Mouse (Mus musculus) CD8-positive naive resting alpha-beta T cell, adult 2 months (primary cell): Measurements from ENCODE around the gene Zcchc7.

ENCODE experiments used
- DNase-seq, 2 experiments: peaks; one replicate each; pipeline ENCODE4 v3.0.0; 2022; ENCODE audit warnings: low read depth in 2 of 2, low spot score in 2 of 2

The Zcchc7 gene

DNA sequence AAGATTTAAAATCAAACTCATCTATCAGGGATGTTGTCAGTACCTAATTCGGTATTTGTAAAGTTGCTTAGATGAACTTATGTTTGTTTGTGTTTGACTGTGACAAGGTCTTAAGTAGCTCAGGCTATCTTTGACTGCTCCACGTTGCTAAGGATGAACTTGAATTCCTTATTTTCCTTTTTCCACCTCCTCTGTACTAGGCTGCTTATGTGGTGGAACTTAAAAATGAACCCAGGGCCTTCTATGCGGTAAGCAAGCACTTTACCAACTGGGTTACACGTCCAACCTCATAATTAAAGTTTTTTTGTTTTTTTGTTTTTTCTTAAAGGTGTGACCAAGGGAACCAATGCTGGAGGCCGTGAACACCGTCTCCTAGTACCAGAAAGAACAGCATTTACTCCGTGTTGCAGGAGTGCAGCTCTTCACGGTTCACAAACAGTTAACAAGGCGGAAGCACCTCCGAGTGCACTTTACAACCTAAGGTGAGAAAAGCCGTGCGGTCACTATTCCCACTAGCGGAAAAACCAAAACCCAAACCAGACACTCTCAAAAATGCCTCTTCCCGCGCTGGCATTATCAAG lies at the start of gene Zcchc7:
Zcchc7 (plus strand) TSS at position 325 of the 581 bp plus-strand sequence.
- DNase-seq = no peak

DNA sequence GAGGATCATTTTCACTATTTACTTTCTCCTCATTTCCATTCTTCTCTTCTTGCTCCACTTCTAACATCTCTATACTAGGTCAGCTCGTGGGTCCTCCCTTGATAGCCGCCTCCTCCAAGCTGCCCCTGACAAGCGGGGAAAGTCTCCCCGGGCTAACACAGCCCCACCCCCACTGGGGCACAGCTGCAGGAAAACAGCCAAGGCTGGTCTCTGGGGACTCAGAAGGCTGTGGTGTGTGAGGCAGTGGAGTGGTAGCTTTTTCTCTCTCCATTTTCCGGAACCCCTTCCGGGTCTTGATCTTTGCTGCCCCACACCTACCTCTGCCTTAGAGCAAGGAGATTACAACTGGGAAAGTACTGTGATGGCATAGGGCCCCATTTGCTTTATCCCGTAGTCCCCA lies 49.7 kb upstream of the Zcchc7 start:
- no peak for DNase-seq

GRCm38 (mm10) chr4:44706865-44707264 lies 48.8 kb upstream of the Zcchc7 start:
- DNase-seq = no peak

DNA sequence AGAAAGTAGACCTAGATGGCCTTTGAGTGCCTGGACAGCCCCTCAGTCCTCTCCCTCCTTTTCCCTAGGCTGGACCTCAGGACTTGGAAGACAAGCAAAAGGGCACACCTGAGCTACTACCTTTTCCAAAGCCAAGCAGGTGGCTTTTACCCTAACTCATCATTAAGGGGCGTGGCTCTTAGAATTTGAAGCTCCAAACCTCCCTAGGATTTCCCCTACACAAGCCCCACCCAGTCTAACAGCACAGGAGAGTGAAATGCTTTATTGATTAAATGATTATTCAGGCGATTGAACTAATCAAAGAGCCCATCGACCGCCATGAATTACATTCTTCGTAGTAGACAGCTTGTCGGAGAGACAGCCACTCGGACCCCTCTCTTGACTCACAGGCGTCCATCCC lies 47.4 kb upstream of the Zcchc7 start:
- no peak for DNase-seq

GRCm38 (mm10) chr4:44709091-44709695 lies 46.5 kb upstream of the Zcchc7 start:
- DNase-seq = no peak

- DNase-seq = no peak
Observed at GRCm38 (mm10) chr4:44709740-44710700, 45.7 kb upstream of the Zcchc7 start, which contains the start of gene Pax5. Gene Pax5 (minus strand): TSS chr4:44710487.

DNA sequence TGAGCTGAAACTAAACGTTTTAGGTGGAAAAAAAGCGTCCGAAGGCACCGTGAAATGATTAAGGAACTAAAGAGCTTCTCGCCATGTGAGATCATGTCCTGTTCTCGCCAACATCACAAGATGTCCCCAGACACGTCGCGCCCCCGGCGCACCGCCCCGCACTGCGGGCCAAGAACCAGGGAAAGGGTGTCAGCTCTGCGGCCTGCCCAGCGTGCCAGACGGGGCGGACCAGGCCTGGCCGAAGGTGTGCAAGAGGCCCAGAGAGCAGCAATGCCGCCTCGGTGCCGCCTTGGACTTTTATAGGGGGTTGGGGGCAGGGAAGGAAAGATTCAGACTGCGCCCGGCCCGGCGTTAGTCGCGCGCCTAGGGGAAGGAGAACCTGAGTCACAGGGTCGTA lies 45.0 kb upstream of the Zcchc7 start:
- DNase-seq = no peak

DNA sequence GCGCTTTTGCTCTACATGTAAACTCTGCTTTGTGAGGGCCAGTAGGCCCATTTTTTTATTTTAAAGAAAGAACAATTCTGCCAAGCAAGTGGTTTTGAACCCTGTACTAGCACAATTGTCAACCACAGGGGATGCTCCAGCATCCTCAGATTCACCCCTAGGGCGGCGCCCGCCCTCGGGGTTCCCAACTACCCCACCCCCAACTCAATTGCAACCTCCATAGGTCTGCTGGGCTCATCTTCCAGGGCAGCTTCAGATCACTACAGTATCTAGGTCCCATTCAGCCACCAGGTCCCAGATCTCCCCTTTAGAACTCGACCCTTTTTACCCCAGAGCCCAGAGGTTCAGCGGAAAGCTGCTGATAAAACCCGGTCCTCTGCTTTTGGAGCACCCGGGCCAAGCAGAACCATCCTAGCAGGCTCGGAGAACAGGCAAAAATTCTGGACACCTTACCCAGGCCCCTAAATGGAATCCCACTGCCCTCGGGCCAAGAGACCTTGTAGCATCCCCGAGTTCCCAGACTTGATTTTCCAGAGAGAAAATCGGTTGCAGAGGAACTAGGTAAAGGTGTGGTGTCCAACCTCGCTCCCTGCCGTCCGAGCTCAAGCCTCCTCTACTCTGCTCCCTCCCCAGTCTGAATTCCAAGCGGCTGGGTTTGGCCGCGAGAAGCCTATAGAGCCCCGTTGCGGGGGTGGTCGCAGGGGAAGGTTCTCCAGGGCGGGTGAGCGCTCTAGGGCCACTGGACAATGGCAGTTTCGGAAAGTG lies 44.4 kb upstream of the Zcchc7 start:
- DNase-seq = no peak

GRCm38 (mm10) chr4:44712051-44712700 lies 43.5 kb upstream of the Zcchc7 start:
- no peak for DNase-seq

GRCm38 (mm10) chr4:44712786-44713553 lies 42.7 kb upstream of the Zcchc7 start:
- DNase-seq = no peak

DNA sequence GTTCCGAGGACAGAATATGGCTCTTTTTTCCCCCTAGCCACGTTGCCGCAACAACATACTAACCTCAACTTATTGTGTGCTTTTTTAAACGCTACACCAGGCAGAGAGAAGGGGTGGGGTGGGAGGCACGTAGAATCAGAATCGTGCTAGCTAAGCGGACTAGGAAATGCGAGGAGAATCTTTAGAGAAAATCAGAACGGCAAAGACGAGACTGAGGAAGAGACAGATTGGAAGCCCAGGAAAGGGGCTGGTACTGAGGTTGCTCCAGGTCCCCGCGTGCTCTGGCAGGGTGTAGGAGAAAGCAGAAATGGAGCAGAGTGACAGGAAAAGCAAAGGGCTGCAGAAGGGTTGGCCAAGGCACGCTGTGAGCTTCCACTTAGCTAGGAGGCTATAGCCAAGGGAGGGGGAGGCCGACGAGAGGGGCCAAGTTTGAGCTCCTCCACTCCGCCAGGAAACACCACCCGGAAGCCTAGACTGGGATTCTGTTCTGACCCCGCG lies 42.1 kb upstream of the Zcchc7 start:
- no peak for DNase-seq

- DNase-seq = no peak
Observed at GRCm38 (mm10) chr4:44714111-44714621, 41.5 kb upstream of the Zcchc7 start.

DNA sequence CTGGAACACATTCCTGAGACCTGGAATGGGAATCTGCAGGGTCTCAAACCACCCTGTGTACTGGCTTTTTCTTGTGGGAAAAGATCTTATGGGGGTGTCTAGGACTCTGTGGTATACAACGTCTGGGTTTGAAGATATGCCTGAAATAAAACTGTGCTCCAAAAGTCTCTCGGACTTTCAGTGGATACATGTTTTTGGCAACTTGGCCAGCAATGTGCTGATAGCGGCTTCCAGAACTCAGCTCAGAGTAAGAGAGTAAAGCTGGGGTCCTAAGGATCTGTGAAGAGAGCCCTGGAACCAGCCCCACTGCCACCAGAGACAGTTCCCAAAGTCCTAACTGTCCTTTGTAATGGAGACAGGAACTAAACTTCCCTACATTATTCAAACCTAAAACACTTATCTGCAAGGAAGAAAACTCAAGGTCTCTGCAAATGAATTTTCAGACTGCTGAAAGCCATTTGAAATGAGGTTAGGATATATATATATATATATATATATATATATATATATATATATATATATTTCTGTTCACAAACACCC lies 40.0 kb upstream of the Zcchc7 start:
- no peak for DNase-seq

GRCm38 (mm10) chr4:44716391-44716790 lies 39.3 kb upstream of the Zcchc7 start:
- no peak for DNase-seq

GRCm38 (mm10) chr4:44717676-44718075 lies 38.0 kb upstream of the Zcchc7 start:
- no peak for DNase-seq

- DNase-seq = no peak
Observed at GRCm38 (mm10) chr4:44720046-44720445, 35.6 kb upstream of the Zcchc7 start.

GRCm38 (mm10) chr4:44721237-44721636 lies 34.4 kb upstream of the Zcchc7 start:
- DNase-seq = no peak

DNA sequence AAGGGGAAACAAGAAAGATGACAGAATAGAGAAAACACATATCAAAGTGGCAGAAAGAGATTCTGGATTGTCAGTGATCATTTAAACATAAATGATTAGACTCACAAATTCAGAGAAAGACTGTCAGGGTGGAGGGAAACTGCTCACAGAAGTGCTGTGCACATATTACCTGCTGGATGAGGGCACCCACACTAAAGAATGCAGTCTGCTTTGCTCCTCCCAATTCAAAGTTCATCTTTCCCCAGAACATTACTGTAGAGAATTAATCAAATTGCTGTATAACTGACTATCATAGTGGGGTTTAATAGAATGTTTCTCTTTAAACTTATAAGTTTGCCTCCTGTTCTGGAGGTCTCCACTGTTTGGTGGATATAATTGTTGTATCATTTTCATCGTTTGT lies 15.2 kb upstream of the Zcchc7 start:
- DNase-seq = no peak
